Mouse (Mus musculus) lung, adult 10 weeks (tissue): Measurements from ENCODE around the gene Slc6a12. TPM values are rescaled to one million over a fixed set of nuclear protein-coding genes. Genes with fewer than 3 reads are reported as not detected.

Experiments used
- polyA plus RNA-seq: library from polyadenylated mRNA; stranded (reverse); fragments of 350-450 nt; fragmentation: Illumina TruSeq; extraction: RNeasy Lipid Tissue Mini Kit (QIAGEN cat#74804); gene quantifications from one replicate; pipeline ENCODE4 v1.2.3, GENCODE M21; 2014; ENCODE audit warnings: low read depth, low replicate concordance; ENCODE audit not compliant: insufficient read depth

The Slc6a12 gene
- polyA plus RNA-seq = 0.13 TPM

GRCm38 (mm10) chr6:121343026-121343770 is at the start of gene Slc6a12:
Gene Slc6a12, plus strand, starts transcription at chr6:121343076.

GRCm38 (mm10) chr6:121299954-121300353 is 42.9 kb upstream of the Slc6a12 start, which contains the start of gene Slc6a13:
Gene Slc6a13, plus strand, starts transcription at chr6:121300227.

Other genes with a start within 250 kb of the Slc6a12 start
- gene Mical3, start 212.1 kb upstream of the Slc6a12 start, polyA plus RNA-seq = 6.4 TPM
- 5.0 TPM for gene Pex26, start 159.4 kb upstream of the Slc6a12 start, polyA plus RNA-seq
- 5.8 TPM for gene Tuba8, start 132.4 kb upstream of the Slc6a12 start, polyA plus RNA-seq
- 21.1 TPM for gene Usp18, start 97.2 kb upstream of the Slc6a12 start, polyA plus RNA-seq
- 0.33 TPM for gene Slc6a13, start 42.8 kb upstream of the Slc6a12 start, polyA plus RNA-seq
- gene Iqsec3, start 130.6 kb downstream of the Slc6a12 start, polyA plus RNA-seq = not detected